Mouse (Mus musculus) T-helper 17 cell (primary cell): ENCODE measurements around the gene Senp8.

ENCODE experiments used
- in situ Hi-C, 2 experiments: fragments of 300-600 bp; cut with MboI, MseI; formaldehyde crosslinking; loops; 1 replicate in 1 of 2; 2 replicates in 1 of 2; pipeline ENCODE4 v1.15.1; 2025; ENCODE audit warnings: high pct_unique_total_duplicates in 2 of 2

Gene Senp8

GRCm38 (mm10) chr9:59718237-59718636 is 32.3 kb downstream of the Senp8 start:
- in situ Hi-C loops, result no loop called here

GRCm38 (mm10) chr9:59716275-59716898 is 34.1 kb downstream of the Senp8 start:
- in situ Hi-C loops, result no loop called here

- in situ Hi-C loops, result no loop called here
Observed at GRCm38 (mm10) chr9:59709225-59709624, 41.3 kb downstream of the Senp8 start.

GRCm38 (mm10) chr9:59706850-59707825 is 43.4 kb downstream of the Senp8 start:
- in situ Hi-C loops, result no loop called here

GRCm38 (mm10) chr9:59703099-59703498 is 47.4 kb downstream of the Senp8 start:
- in situ Hi-C loops, result no loop called here

GRCm38 (mm10) chr9:59701094-59701493 is 49.4 kb downstream of the Senp8 start:
- in situ Hi-C loops, result no loop called here

GRCm38 (mm10) chr9:59696381-59696780 is 54.1 kb downstream of the Senp8 start:
- in situ Hi-C loops, result no loop called here

- in situ Hi-C loops, result no loop called here
Observed at GRCm38 (mm10) chr9:59695451-59695813, 55.1 kb downstream of the Senp8 start.

- in situ Hi-C loops, result no loop called here
Observed at GRCm38 (mm10) chr9:59694571-59695450, 55.7 kb downstream of the Senp8 start.

- in situ Hi-C loops, result no loop called here
Observed at GRCm38 (mm10) chr9:59692145-59692544, 58.4 kb downstream of the Senp8 start.

GRCm38 (mm10) chr9:59691635-59692094 is 58.8 kb downstream of the Senp8 start:
- in situ Hi-C loops, result no loop called here

GRCm38 (mm10) chr9:59687416-59688046 is 63.0 kb downstream of the Senp8 start:
- in situ Hi-C loops, result no loop called here
